Comparison of ENCODE assay signal across 11 mouse cellular contexts in the genomic region with DNA sequence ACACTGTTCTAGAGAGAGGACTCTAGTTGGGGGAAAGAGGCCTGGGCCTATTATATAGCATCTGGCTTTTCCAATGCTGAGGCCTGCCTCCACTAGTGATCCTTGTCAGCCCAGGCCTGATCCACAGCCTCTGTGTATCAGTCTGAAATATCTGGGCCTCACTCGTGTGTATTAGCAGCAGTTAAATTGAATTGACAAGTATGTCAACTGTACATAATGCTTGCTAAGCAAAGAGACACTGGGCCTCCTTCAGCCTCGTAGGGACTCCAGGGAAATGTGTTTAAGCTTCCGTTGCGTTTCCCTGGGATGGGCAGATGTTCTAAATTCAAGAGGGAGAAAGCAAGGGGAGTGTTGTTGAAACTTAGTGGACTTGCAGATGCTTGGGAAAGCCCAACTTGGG.
"Had no signal": no experiment of that assay in that cellular context is flagged by ENCODE, and none has a peak within 500 bp of the region (broad histone marks: within the 10 kb centered on the region; RNA-seq: fewer than 3 reads in every experiment).

No protein-coding gene starts in this region.

- DNase-seq: right cerebral cortex, adult 18-20 months; right cerebral cortex, postnatal 14 days; right cerebral cortex, postnatal 25 days; right cerebral cortex, postnatal 4 days; spleen, adult 18-20 months; thymus, adult 18-20 months; thymus, adult 2 months; thymus, postnatal 14 days; thymus, postnatal 25 days; thymus, postnatal 36 days; thymus, postnatal 4 days had no signal
